Mouse (Mus musculus): ENCODE measurements around the gene Hsd17b14.
"Not testable (repeated sequence)": the region's sequence is repeated elsewhere in the genome, so short reads cannot be mapped to it uniquely, and the experiment has no call there.

Hsd17b14 gene

GRCm38 (mm10) chr7:45527169-45527568 lies 27.5 kb upstream of the Hsd17b14 start:
- not testable (repeated sequence) for DNase-seq (ENCODE audit: low read depth, low spot score)

- DNase-seq (ENCODE audit: low read depth, low spot score): no peak
These were observed 25.2 kb upstream of the Hsd17b14 start for GRCm38 (mm10) chr7:45529461-45529860.

GRCm38 (mm10) chr7:45530643-45531042 lies 24.1 kb upstream of the Hsd17b14 start:
- no peak for DNase-seq (ENCODE audit: low read depth, low spot score)

- no peak for DNase-seq (ENCODE audit: low read depth, low spot score)
These were observed 19.0 kb upstream of the Hsd17b14 start for GRCm38 (mm10) chr7:45535676-45536075.

- DNase-seq (ENCODE audit: low read depth, low spot score): no peak
These were observed 17.1 kb upstream of the Hsd17b14 start for GRCm38 (mm10) chr7:45537602-45538001.

GRCm38 (mm10) chr7:45538163-45539041 lies 16.3 kb upstream of the Hsd17b14 start:
- no peak for DNase-seq (ENCODE audit: low read depth, low spot score)

- no peak for DNase-seq (ENCODE audit: low read depth, low spot score)
These were observed 15.6 kb upstream of the Hsd17b14 start for GRCm38 (mm10) chr7:45539095-45539494.

- no peak for DNase-seq (ENCODE audit: low read depth, low spot score)
These were observed 14.5 kb upstream of the Hsd17b14 start for GRCm38 (mm10) chr7:45540213-45540612.

- no peak for DNase-seq (ENCODE audit: low read depth, low spot score)
These were observed 10.2 kb upstream of the Hsd17b14 start for GRCm38 (mm10) chr7:45544525-45544924.

- no peak for DNase-seq (ENCODE audit: low read depth, low spot score)
These were observed 4.9 kb upstream of the Hsd17b14 start for GRCm38 (mm10) chr7:45549641-45550436.

- DNase-seq (ENCODE audit: low read depth, low spot score): no peak
These were observed 3.7 kb upstream of the Hsd17b14 start for GRCm38 (mm10) chr7:45550821-45551511.

- peak; percentile 74 for DNase-seq (ENCODE audit: low read depth, low spot score)
These were observed 3.2 kb upstream of the Hsd17b14 start for GRCm38 (mm10) chr7:45551512-45551883.

GRCm38 (mm10) chr7:45553519-45553918 lies 1.2 kb upstream of the Hsd17b14 start:
- no peak for DNase-seq (ENCODE audit: low read depth, low spot score)

- DNase-seq (ENCODE audit: low read depth, low spot score): no peak
These were observed 703 bp upstream of the Hsd17b14 start for GRCm38 (mm10) chr7:45553990-45554389.

- no peak for DNase-seq (ENCODE audit: low read depth, low spot score)
These were observed 1.1 kb downstream of the Hsd17b14 start for GRCm38 (mm10) chr7:45555787-45556186.

- no peak for DNase-seq (ENCODE audit: low read depth, low spot score)
These were observed 4.2 kb downstream of the Hsd17b14 start for GRCm38 (mm10) chr7:45558907-45559306.

- DNase-seq (ENCODE audit: low read depth, low spot score): no peak
These were observed 5.5 kb downstream of the Hsd17b14 start for GRCm38 (mm10) chr7:45560241-45560640.

GRCm38 (mm10) chr7:45560843-45561623 lies 6.3 kb downstream of the Hsd17b14 start:
- no peak for DNase-seq (ENCODE audit: low read depth, low spot score)

- DNase-seq (ENCODE audit: low read depth, low spot score): no peak
These were observed 7.2 kb downstream of the Hsd17b14 start for GRCm38 (mm10) chr7:45561624-45562520.

GRCm38 (mm10) chr7:45564811-45565210 lies 10.1 kb downstream of the Hsd17b14 start:
- DNase-seq (ENCODE audit: low read depth, low spot score): no peak

All from WW6 (cell line).